Mouse (Mus musculus): Measurements from ENCODE around the gene Stat2.

- TF ChIP-seq CTCF (IDR thresholded peaks at IDR 0.05; ENCODE audit: extremely low read depth, insufficient read length, insufficient replicate concordance, low read depth, low read length) (no peak), POLR2A (IDR thresholded peaks at IDR 0.05; ENCODE audit: low read depth, low read length) (no peak)
These were observed 14.0 kb upstream of the Stat2 start for GRCm38 (mm10) chr10:128256328-128256727.
